Mouse (Mus musculus): ENCODE measurements around the gene Parp12.

The Parp12 gene

DNA sequence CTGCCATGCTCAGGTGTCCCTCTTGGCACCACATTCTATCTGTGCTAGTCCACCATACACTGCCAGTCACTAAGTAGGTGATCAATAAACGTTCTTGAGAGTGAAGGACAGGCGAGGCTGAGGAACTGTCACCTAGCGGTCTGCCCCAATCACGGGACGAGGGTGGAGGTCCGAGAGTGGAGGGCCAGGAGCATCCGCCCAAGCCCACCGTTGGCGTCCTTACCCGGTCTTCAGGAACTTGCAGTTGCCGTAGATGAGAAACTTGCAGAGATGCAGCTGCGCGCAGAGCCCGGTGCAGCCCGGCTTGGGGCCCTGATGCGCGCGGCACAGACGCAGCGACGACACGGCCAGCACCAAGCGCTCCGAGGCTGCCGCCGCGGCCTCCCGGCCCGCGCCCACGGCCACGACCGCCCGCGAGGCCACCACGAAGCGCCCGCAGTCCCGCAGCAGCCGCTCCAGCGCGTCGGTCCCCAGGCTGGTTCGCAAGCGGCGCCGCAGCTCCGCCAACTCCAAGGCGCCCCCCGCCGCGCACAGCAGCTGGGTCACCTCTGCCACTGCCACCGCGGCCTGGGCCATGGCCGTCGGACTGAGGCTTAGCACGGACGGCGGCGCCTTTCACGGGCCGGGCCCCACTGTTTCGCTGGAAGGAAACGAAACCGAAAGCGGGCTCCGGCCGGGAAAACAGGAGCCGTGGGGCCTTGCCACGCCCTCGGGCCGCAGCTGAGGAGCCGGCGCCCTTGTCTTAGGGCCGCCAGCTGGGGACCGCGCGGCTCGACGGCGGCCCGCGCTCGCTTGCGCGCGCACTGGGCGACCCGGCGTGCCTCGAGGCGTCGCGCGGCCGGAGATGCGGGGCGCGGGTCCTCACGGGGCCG, at the start of gene Parp12:
TSS of gene Parp12 (minus strand) at position 766 of the 872 bp plus-strand sequence.
- in situ Hi-C loops (cut with MboI, MseI) = no loop called here

DNA sequence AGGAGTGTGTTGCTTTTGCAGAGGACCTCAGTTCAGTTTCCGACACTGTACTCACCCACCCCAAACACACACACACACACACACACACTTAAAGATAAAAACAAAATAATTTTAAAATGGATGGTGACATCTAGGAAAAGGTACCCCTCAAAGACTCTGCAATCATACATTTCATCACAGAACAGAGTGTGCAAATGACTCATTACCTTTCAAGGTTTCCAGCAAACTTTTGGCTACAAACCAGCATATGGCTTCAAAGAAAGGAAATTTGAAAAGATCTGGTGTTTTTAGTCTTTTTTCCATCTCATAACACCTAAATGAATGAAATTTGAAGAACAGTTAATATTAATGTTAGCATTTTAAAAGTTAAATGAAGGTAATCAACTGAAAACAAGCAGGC, 46.7 kb upstream of the Parp12 start:
- in situ Hi-C loops (cut with MboI, MseI) = no loop called here

DNA sequence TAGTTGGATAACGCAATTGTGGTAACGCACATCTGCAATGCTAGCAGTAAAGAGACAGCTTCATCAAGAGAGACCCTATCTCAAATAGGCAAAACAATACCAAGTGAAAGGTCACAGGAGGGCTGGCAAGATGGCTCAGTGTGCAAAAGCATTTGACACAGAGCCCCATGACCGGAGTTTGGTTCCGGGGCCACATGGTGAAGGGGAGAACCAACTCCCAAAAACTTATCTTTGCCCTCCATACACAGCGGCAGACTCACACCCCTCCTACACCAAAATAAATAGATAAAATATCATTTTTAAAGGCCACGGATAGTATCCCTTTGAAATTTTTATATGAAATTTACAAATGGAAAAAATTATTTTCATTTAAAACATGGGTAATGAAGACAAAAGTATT, 43.8 kb upstream of the Parp12 start:
- in situ Hi-C loops (cut with MboI, MseI) = no loop called here

DNA sequence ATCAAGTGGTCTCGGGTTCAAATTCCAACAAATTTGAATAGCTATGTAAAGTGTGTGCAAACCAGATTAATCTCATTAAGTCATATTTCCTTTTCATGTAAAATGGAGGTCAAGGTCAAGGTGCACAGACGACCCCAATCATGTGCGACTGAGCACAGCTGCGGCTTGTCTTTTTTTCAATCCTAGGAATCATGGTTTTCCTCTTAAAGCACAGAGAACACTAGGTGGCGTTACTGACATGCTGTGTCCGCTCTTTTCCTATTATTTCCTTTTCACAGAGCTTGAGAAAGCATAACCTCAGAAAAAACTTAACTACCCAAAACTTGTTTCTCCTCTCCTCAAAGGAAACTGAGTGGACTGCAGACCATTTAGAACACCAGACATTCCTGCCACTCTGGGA, 27.9 kb upstream of the Parp12 start:
- in situ Hi-C loops (cut with MboI, MseI) = no loop called here

DNA sequence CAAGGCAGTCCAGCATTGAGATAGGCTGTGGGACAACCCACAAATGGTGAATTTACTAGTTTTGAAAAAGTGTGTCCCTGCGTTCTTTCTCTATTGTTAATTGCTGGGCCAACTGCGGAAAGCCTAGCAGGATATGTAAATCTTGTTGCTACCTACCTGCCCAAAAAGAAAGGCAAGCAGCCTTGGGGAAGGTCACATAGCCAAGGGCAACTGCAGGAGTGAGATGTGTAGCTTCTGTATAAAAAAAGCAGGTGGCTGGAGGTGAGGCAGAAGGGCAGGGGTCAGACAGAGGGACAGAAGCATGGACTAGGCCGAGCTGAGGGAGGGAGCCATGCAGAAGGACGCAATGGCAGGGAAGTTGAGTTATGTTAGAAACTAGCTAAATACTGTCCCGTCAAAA, 14.4 kb upstream of the Parp12 start:
- in situ Hi-C loops (cut with MboI, MseI) = no loop called here

- in situ Hi-C loops (cut with MboI, MseI) = no loop called here
Measured at GRCm38 (mm10) chr6:39131480-39131879, 13.3 kb upstream of the Parp12 start.

- in situ Hi-C loops (cut with MboI, MseI) = no loop called here
Measured at GRCm38 (mm10) chr6:39124719-39125118, 6.6 kb upstream of the Parp12 start.

GRCm38 (mm10) chr6:39120685-39121084, 2.5 kb upstream of the Parp12 start:
- in situ Hi-C loops (cut with MboI, MseI) = no loop called here

DNA sequence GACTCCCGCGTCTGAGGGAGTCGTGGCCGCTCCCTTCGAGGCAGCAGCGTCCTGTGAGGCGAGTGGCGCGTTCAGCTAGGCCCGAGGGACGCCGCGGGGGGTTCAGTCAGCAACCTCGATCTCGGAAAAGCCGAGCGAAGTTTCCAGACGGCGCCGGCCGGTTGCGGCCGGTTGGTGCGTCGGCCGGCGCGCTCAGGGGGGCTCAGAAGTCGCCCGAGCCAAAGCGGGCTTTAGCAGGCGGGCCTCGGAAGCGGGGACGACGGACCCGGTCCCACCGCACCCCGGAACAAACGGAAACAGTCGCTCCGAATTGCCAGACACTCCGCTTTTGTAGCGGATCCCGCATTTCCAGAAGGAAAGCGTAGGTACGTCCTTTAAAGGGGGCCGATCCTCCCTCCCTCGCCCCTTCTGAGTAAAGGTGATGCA, 320 bp upstream of the Parp12 start:
- in situ Hi-C loops (cut with MboI, MseI) = no loop called here

- in situ Hi-C loops (cut with MboI, MseI) = no loop called here
Measured at GRCm38 (mm10) chr6:39115438-39115837, 2.7 kb downstream of the Parp12 start.

DNA sequence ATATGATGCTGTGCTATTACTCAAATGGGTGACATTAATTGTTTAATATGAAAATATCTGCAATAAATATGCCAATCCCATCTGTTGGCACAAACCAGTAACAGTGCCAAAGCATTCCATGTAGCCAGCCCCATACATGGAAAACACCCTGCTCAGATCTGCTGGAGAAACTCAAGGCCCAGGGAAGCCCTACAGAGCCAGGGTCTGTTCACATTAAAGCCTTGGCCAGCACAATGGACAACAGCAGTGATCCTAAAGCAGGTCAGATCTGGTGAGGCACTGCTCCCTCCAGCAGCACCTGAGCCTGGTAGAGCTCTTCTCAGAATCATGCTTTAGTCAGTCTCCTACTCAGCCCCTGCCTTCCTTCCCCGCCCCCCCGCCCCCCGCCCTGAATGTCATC, 5.0 kb downstream of the Parp12 start:
- in situ Hi-C loops (cut with MboI, MseI) = no loop called here

- in situ Hi-C loops (cut with MboI, MseI) = no loop called here
Measured at GRCm38 (mm10) chr6:39112701-39113100, 5.4 kb downstream of the Parp12 start.

- in situ Hi-C loops (cut with MboI, MseI) = no loop called here
Measured at GRCm38 (mm10) chr6:39106812-39107211, 11.3 kb downstream of the Parp12 start.

GRCm38 (mm10) chr6:39104631-39105030, 13.5 kb downstream of the Parp12 start:
- in situ Hi-C loops (cut with MboI, MseI) = no loop called here

DNA sequence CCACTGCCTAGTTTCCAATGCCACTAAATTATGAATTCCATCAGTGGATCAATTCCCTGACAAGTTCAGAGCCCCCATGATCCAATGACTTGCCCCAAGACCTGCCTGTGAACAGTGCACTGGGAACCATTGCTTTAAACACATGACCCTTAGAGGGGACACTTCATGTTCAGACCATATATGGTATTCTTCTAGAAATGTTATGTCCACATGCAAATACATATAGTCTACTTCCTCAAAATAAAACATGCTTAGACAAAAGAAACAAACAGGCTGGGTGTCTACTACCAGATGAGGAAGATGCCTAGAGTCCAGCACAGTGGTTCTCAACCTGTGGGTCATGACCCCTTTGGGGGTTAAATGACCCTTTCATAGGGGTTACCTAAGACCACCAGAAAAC, 41.7 kb downstream of the Parp12 start:
- in situ Hi-C loops (cut with MboI, MseI) = no loop called here

DNA sequence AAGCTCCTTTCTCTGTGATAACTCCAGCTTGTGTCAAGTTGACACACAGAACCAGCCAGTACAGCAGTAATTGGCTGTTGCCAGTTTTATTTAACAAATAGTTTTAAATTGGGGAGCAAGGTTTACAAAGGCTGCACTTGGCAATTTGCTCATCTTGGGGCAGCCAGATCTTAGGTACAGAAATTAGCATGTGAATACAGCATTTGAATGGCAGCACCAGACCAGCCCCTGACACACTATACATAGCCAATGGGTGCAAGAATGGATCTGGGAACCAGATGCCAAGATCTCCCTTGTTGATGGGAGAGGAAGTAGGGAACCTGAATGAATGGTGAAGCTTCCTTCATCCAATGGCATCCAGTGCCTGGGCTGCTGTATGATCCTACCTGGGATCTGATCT, 44.0 kb downstream of the Parp12 start:
- in situ Hi-C loops (cut with MboI, MseI) = no loop called here

DNA sequence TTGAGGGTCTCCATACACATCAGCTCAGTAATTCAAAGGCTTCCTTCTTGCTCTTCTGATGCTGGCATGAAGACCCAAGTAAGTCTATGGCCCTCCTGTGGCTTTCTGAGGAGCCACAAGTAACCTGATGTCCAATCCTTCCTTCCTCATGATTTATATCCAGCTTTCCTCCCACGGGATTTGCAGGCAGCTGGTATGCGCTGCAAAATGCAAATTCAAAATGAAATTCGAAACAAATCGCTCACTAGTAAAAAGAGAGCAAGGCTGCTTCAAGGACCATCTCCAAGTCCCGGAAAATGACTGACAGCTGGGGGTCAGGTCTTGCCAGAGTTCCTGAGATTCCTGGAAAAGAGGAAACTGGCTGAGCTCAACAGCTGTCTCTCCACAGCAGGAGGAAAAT, 45.5 kb downstream of the Parp12 start:
- in situ Hi-C loops (cut with MboI, MseI) = no loop called here

- in situ Hi-C loops (cut with MboI, MseI) = no loop called here
Measured at GRCm38 (mm10) chr6:39066935-39067578, 51.1 kb downstream of the Parp12 start.

GRCm38 (mm10) chr6:39063541-39063940, 54.6 kb downstream of the Parp12 start:
- in situ Hi-C loops (cut with MboI, MseI) = no loop called here

GRCm38 (mm10) chr6:39061180-39061579, 57.0 kb downstream of the Parp12 start:
- in situ Hi-C loops (cut with MboI, MseI) = no loop called here

GRCm38 (mm10) chr6:39059547-39060497, 58.3 kb downstream of the Parp12 start:
- in situ Hi-C loops (cut with MboI, MseI) = no loop called here

DNA sequence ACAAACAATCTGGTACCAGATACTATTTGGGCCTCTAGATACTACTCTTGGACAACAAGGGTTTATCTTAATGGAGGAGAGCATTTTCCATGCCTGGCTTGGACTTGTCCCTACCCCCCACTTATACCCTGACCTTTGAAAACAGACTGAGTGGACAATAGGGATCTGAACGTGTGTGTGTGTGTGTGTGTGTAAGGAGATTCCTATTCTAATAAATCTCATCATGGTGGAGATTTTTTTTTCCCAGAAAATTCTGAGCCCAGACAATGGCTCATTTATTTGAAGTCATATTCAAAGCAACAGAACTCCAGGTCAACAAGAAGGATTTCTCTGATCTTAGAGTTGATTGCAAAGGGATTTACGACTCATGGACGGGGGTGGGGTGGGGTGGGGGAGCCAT, 59.2 kb downstream of the Parp12 start:
- in situ Hi-C loops (cut with MboI, MseI) = no loop called here
